Mouse (Mus musculus) 3134 (cell line): ENCODE results near the gene Pmepa1.
A peak's percentile ranks its signal among the peaks of the same experiment; 100 is the strongest.

ENCODE experiments used
- DNase-seq: peaks from one replicate; pipeline ENCODE4 v3.0.0-alpha.2; 2011; ENCODE audit warnings: low spot score; ENCODE audit not compliant: insufficient read length; ENCODE audit errors: extremely low read depth

Gene Pmepa1

GRCm38 (mm10) chr2:173276409-173276808 is at the start of gene Pmepa1:
Gene Pmepa1, minus strand, starts transcription at chr2:173276533.
- peak; percentile 78 for DNase-seq

DNA sequence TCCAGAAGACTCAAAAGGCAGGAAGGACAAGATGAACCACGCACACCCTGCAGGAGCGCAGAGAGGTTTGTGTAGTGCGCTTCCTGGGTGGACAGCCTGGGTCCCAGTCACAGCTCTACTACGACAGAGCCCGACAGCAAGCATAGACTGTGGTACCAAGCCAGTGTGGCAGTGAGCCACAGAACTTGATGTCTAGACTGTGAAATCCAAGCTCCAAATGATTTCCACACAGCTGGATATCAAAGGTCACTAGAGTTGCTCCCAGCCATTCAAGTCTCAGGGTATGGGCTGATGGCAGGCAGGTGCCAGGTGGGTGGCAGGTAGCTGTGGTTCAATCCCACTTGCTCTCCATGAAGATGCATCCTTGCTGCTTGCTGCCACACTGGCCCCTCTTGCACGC is 45.4 kb upstream of the Pmepa1 start:
- no peak for DNase-seq

DNA sequence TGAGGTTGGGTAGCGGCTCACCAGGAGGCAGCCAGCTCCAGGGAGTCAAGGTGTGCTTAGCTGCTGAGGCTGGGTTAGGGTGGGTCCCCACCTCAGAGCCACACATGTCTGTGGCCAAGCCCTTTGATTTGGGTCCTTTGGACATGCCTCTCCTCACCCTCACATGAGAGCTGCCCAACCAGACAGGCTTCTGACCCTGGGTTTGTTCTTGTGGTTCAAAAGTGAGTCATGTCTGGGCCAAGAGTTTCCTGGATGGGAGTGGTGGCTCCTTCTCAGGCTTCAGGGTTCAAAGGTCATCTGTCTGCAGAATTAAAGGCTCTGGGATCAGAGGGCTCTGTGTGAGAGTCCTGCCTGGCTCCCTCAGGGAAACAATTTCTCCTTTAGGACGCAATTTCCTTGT is 44.9 kb upstream of the Pmepa1 start:
- DNase-seq: no peak

DNA sequence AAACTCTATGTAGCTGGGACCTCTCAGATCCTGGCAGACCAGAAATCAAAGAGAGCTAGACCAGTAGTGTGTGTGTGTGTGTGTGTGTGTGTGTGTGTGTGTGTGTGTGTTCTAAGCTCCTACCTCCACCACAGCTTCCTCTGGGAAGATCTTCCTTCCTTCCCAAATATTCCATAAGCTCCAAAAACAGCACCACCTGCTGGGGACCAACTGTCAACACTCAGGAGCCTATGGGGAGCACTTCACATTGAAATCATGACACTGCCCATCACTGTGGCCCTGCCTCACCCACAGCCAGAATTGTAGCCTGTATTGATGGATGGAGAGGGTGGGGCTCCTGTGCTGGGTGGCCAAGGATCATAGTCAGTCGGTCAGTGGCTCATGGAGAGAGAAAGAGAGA is 38.0 kb upstream of the Pmepa1 start:
- no peak for DNase-seq

GRCm38 (mm10) chr2:173308486-173308885 is 32.2 kb upstream of the Pmepa1 start:
- DNase-seq: no peak

- no peak for DNase-seq
These were observed 31.7 kb upstream of the Pmepa1 start for GRCm38 (mm10) chr2:173307984-173308383.

DNA sequence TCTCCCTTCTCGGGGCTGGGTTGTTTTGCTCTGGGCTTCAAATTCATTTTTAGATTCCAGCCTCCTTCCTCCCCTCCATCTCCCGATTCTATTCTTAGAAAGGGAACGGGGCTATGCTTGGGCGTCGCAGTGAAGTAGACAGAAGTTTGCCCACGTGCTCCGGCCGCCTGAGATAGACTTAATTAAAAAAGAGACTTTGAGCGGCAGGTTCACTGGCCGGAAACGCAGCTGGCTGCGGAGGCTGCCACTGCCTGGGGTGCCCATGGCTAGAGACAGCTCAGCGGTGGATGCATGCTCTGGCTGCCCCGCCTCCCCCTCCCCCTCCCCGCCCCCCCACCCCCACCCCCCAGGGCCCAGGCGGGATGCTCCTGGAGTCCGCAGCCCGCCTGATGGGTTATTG is 31.2 kb upstream of the Pmepa1 start:
- DNase-seq: no peak

DNA sequence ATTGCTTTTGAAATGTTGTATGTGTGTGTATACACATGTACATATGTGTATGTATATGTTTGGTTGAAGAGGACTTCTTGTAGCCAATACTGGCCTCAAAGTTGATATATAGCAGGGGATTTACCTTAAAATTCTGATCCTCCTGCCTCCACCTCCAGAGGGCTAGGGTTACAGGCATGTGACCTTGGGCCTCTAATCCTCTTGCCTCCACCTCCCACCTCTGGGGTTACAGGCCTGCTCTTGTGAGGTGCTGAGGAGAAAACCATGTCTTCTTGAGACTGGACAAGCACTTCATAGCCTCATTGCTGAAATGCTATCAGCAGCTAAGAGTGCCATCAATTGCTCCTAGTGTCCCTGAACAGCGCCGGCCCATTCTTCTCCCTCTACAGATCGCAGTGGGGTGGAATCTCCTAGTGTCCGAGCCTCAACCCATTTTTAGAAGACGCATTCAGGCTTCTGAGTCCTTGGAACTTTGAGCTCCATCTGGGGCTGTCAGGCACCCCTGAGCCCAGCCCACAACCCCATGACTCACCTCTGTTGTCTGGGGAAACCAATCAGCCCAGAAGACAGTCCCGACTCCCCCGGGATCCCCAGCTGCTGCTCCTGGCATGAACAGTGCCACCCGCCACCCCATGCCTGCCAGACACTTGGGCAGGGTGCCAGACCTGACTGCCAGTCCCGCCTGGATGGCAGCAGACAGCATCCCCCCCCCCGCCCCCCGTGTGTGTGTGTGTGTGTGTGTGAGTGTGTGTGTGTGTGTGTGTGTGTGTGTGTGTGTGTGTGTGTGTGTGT is 30.6 kb upstream of the Pmepa1 start:
- DNase-seq: peak; percentile 71

DNA sequence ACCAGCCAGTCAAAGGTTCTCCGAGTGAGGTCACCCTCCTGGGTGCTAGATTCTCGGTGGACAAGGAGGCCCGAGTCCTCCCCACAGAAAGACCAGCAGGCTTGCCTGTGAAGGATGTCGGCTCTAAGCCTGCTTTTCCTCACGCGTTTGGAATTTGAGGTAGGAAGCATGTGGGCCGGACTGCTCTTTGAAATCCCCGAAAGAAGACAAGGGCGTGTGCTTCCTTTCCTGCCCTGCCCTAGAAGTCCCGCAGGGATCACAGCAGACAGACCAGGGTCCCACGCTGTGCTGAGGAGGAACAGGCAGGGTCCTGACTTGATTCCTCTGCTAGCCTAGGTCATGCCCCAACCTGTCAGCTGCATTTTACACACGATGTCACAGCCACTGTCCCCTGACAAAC is 28.7 kb upstream of the Pmepa1 start:
- no peak for DNase-seq

- DNase-seq: no peak
These were observed 24.6 kb upstream of the Pmepa1 start for GRCm38 (mm10) chr2:173300663-173301630.

DNA sequence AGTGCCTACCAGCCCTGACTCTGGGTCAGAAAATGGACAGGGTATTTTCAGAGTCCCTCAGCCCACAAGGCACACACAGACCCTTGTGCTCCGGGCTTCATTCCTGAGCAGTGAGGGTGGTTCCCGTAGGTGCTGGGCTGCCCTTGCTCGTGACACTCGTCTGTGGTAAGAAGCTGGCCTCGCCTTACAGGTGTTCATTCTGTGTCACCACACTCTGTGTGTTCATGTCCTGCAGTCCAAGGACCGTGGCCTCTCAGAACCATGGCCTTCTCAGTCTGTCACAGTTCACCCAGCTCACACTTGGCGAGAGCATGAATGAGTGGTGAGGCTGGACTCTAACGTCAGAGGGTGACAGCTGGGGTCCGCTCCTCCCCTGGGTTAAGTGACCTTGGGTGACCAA is 20.1 kb upstream of the Pmepa1 start:
- no peak for DNase-seq

- no peak for DNase-seq
These were observed 16.7 kb upstream of the Pmepa1 start for GRCm38 (mm10) chr2:173293042-173293441.

- DNase-seq: no peak
These were observed 16.2 kb upstream of the Pmepa1 start for GRCm38 (mm10) chr2:173292551-173292950.

- DNase-seq: no peak
These were observed 14.6 kb upstream of the Pmepa1 start for GRCm38 (mm10) chr2:173290981-173291380.

- no peak for DNase-seq
These were observed 13.6 kb upstream of the Pmepa1 start for GRCm38 (mm10) chr2:173289928-173290327.

DNA sequence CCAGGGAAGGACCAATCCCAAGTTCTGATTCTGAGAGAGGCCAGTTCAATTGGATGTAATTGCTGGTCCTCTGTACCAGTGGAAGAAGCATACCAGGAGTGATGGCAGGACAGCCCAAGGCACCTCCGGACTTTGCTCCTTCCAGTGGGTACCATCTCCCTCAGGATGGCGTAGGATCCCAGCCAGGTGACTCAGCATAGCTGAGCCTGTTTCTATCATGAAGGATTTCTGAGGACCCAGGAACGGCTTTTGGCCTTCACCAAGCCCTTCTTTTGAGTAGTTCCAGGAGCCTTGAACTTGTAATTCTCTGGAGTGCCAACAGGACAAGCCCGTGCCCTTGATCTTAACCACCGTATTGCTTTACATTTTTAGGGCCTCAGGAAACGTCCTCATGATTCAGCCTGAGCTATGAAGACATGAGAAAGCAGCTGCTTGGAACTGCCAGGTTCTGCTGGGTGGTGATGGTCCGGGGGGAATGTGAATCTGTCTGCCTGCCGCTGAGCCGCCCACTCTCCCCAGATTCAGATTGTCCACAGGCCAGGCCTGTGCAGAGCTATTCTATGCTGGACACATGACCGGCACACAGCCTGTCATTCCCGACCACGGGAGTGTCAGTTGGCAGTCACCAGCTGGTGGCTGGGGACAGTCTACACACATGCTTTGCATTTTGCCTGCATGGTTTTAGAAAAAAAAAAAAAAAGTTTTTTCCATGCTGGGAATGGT is 9.6 kb upstream of the Pmepa1 start:
- no peak for DNase-seq

GRCm38 (mm10) chr2:173284771-173285170 is 8.4 kb upstream of the Pmepa1 start:
- no peak for DNase-seq

- DNase-seq: no peak
These were observed 5.9 kb upstream of the Pmepa1 start for GRCm38 (mm10) chr2:173282191-173282590.

- peak; percentile 74 for DNase-seq
These were observed 4.9 kb upstream of the Pmepa1 start for GRCm38 (mm10) chr2:173281021-173281937.
